Mouse (Mus musculus) kidney, adult 18-20 months (tissue): ENCODE data around the gene Dnajc7.
A peak's percentile ranks its signal among the peaks of the same experiment; 100 is the strongest.
"Not testable (repeated sequence)": the region's sequence is repeated elsewhere in the genome, so short reads cannot be mapped to it uniquely, and the experiment has no call there.

Experiments used
- DNase-seq: peaks from one replicate; pipeline ENCODE4 v3.0.0; 2021

Dnajc7 gene

GRCm38 (mm10) chr11:100544832-100545745 is 74.9 kb downstream of the Dnajc7 start, which contains the start of gene Ttc25:
TSS of gene Ttc25 (plus strand) at chr11:100545607.
- DNase-seq = peak; percentile 89

- no peak for DNase-seq
These were observed 78.4 kb downstream of the Dnajc7 start for GRCm38 (mm10) chr11:100541577-100541976.

- no peak for DNase-seq
These were observed 79.0 kb downstream of the Dnajc7 start for GRCm38 (mm10) chr11:100540966-100541365.

- DNase-seq = no peak
These were observed 83.5 kb downstream of the Dnajc7 start for GRCm38 (mm10) chr11:100536466-100536865.

- DNase-seq = no peak
These were observed 84.0 kb downstream of the Dnajc7 start for GRCm38 (mm10) chr11:100535996-100536395.

- DNase-seq = not testable (repeated sequence)
These were observed 85.1 kb downstream of the Dnajc7 start for GRCm38 (mm10) chr11:100534821-100535220.

GRCm38 (mm10) chr11:100534411-100534810 is 85.6 kb downstream of the Dnajc7 start:
- DNase-seq = not testable (repeated sequence)

GRCm38 (mm10) chr11:100533871-100534270 is 86.1 kb downstream of the Dnajc7 start:
- DNase-seq = no peak
